Mouse (Mus musculus): ENCODE measurements at regions not wholly inside any gene's neighbourhood (a gene's known extent, or its start where the extent isn't known, plus 50 kb on each side); places are given as distances from the start of the nearest gene placed in this dataset.

GRCm38 (mm10) chr2:124955843-124956242 is 112.1 kb upstream of the Slc24a5 start:
- no peak for ATAC-seq

- no peak for ATAC-seq
These were observed 108.5 kb upstream of the Slc24a5 start for GRCm38 (mm10) chr2:124959431-124959830.

GRCm38 (mm10) chr2:124971826-124972749 is 95.8 kb upstream of the Slc24a5 start:
- no peak for ATAC-seq

GRCm38 (mm10) chr2:124975106-124975505 is 92.8 kb upstream of the Slc24a5 start:
- no peak for ATAC-seq

GRCm38 (mm10) chr2:124990976-124991375 is 76.9 kb upstream of the Slc24a5 start:
- ATAC-seq = no peak

GRCm38 (mm10) chr2:125015007-125015406 is 52.9 kb upstream of the Slc24a5 start:
- ATAC-seq = no peak

GRCm38 (mm10) chr2:125016946-125017345 is 51.0 kb upstream of the Slc24a5 start:
- no peak for ATAC-seq

All from activated CD4-positive, CD25-positive, alpha-beta regulatory T cell, adult 4 months (primary cell).